Mouse (Mus musculus): ENCODE measurements around the gene Hoxa5. TPM values are rescaled to one million over a fixed set of nuclear protein-coding genes. Genes with fewer than 3 reads are reported as not detected.

Hoxa5 gene
- total RNA-seq, 2 experiments from 2014 or later, result 0.52 to 1.3 TPM

DNA sequence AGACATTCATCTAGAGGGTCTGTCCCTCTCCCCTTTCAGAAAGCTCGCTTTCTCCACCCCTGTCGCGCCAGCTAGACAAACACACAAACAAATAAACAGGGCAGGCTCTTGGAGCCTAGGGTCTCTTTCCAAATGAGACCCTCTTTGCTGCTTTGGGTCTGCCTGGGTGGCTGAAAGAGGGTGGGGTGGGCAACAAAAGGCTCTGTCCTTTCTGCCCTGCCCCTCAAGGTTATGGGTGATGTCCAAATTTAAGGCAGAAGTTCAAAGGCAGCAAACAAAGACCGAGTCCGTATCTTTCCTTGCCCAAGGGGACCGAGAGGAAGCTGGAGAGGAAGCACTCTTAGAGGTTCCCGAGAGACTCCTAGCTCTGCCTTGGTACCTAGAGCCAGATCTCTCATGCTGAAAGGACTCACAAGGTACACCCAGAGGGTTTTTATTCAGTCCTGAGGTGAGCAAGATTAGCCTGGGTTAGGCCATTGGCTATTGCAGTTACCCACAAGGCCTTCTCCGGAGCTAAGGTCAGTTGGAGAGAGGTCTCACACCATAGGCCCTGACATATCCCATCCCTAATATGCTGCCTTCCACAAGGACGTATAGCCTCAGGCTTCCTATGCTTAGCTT, 36.7 kb upstream of the Hoxa5 start:
- intact Hi-C loops (cut with DNase I), result no loop called here
- no peak for DNase-seq (ENCODE audit: low spot score)

DNA sequence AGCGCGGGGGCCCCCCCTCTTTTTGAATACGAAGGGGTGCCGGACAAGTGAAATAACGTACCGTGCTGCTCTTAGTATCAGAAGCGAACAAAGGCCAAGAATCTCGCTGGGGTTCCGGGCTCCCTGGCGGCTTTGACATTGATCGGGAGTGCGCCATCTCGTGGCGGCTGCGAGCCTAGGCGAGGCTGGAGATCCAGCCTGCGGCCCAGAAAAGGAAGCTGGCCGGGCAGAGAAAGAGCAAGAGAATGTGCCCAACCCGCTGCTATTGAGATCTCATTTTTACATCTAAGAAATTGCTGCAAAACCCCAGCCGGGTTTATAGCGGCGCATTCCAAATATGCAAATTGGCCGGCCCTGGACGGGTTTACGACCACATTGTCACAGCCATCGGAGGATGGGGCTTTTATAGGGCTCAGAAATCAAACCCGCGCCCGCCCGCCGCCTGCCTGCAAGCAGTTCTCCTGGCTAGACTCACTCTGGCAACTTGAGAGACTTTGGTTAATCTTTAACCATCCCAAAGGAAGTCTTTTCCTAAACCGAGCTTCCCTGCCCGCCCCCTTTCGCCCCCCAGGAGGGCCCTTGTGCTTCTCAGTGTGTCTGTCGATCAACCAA, 36.1 kb upstream of the Hoxa5 start, which contains the start of gene Hoxa10:
Gene Hoxa10, minus strand, starts transcription at position 466 of the 612 bp plus-strand sequence.
- intact Hi-C loops (cut with DNase I), result no loop called here
- DNase-seq (ENCODE audit: low spot score), result peak; percentile 40

DNA sequence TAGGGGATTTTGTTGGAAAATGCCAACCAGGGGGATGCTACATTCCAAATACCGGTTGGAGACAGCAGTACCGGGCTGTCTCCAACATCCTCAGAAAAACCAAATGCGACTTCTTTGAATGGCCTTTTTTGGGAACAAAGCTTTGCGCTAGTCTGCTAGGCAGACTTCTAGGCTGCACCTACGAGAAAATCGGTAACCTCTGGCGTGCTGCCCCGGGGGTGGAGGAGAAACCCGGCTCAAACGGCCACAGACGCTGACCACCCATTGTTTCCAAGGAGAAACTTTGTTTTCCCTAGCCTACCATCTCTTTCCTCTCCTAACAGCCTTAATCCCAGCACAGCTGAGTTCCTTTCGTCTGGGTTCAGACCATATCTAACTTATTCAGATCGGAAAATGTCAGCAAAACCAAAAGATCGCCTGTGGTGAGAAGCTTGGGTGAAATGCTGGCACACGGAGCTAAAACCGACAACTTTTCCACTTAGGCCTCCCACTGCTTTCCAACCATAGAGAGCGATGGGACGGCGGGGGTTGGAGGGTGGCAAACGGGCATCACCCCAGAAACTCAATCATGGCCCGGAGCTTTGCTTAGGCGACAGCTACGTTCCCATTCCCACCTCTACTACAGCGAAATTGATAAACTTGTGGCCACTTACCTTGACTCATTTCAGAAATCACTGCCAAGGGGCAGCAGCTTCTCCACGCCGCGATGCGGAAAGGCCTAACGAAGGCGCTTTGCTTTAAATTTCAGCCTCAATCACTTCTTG, 35.4 kb upstream of the Hoxa5 start:
- no peak for DNase-seq (ENCODE audit: low spot score)
- intact Hi-C loops (cut with DNase I), result no loop called here

DNA sequence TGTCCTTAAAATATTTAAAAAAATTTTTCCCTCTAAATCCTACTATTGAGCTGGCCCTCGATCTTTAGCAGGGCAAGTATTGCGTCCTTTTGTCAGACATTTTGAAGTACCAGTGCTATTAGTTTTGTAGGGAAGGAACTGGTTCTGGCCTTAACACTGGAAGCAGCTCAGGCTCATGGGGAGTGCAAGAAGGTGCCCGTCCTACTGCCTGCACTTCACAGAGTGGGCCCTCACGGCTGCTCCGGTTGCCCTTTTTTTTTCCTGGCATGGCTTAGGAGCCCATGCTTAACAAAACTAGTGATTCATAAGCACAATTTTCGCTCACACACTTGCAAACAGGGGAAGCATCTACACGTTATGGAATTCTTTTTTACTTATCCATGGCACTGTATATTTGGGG, 34.6 kb upstream of the Hoxa5 start:
- DNase-seq (ENCODE audit: low spot score), result no peak
- intact Hi-C loops (cut with DNase I), result no loop called here

DNA sequence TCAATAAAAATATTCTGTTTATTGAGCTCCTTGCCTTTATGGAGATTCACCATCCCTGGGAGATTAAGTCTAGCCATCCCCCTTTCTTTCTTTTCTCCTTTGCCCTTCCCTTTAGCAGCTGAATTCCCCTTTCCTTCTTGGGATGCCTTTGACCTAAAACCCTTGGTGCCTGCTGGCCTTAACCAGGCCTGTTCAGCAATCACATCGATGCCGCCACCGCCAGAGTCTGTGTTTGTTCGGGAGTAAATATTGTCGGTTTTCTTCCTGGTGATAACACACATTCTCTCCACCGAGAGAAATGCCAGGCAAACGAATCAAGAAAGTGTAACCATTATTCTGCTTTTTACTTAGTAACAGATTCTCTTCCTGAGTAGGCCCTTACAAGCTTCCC, 33.8 kb upstream of the Hoxa5 start:
- intact Hi-C loops (cut with DNase I), result no loop called here
- DNase-seq (ENCODE audit: low spot score), result no peak

DNA sequence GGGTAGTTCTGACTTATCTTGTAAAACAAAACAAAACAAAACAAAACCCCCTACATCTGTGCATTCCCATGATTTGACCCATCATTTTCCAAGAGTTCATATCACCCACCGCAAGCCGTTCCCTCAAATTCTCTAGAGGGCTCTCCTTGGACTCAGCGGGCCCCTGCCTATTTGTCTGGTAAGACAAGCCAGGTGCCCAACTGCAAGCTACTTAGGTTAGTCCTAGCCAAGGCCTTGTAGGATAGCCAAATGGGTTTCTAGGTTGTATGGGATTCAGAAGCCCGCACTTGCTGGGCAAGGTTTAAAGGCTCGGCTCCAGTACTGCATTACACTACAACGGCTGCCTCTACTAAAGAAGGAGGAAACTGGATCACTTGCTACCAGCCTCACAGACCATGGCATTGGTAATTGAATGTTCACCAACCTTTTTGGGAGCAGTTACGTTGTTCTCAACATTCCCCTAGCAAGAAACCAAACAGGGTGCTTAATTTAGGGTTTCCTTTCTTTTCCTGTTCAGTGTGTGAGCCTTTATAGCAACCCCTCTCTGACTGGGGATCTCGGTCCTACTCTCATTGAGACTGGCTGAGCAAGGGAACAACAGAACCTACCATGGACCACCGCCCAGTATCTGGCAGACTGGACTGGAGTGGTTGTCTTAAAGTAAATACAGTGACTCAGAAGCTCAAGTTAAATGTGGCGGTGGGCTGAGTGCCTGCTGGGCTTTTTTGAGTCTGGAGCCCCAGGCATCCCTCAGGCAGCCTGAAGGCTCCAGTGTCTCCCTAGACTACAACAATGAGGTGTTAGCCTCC, 33.2 kb upstream of the Hoxa5 start:
- intact Hi-C loops (cut with DNase I), result no loop called here
- no peak for DNase-seq (ENCODE audit: low spot score)

DNA sequence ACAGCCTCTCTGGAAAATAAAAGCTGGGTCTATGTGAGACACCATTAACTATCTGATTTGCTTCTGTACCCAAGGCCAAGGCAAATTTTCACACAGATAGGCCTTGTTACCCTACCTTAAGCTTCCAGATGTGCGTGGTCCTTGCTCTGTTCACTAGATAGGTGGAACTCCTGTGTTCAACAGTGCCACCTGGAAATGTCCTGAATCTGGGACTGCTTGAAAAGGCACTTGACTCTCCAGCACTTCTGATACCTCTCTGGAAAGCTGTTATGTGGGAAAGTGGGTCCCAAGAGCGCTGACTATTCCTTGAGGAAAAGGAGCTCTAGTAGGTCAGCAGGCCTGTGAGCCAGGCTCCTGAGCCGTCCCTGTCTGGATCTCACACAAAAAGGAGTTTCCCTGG, 32.4 kb upstream of the Hoxa5 start:
- intact Hi-C loops (cut with DNase I), result no loop called here
- DNase-seq (ENCODE audit: low spot score), result no peak

DNA sequence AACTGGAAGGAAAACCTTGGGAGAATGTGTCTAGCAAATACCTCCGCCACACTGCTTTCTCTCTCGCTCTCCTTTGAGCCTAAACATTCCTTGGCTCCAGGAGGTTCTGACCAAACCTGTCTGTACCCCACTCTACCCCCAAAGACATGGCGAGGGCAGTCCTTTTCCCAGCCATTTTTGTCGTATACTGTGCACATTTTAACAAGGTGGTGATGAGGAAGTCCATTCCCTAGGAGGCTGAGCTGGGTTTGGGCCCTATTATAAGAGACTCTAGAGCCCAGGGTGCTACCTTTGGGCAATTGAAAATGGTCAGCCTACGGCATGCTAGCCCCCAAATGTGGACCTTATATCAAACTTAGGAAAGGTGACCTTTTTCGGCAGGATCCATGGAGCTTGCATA, 31.5 kb upstream of the Hoxa5 start:
- no peak for DNase-seq (ENCODE audit: low spot score)

DNA sequence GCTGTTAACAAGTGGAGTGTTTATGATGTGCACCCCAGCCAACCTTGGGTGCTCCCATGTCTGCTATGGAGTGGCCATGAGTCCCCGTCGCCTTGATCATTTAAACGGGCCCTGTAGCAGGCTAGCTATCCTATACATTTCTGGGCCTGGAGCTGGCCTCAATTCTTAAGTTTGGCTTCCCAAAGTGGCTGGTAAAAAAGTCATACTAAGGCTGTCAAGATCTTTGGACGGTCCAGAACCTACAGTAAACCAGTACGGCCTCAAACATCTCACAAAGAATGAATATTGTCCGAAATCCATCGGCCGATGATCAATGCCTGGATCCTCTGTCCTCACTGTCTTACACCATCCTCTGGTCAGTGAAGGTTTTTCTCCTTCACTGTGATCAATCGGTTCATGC, 30.9 kb upstream of the Hoxa5 start:
- no peak for DNase-seq (ENCODE audit: low spot score)
- intact Hi-C loops (cut with DNase I), result no loop called here

More for the DNA sequence above, 31.5 kb upstream of the Hoxa5 start:
- intact Hi-C loops (cut with DNase I), result no loop called here

DNA sequence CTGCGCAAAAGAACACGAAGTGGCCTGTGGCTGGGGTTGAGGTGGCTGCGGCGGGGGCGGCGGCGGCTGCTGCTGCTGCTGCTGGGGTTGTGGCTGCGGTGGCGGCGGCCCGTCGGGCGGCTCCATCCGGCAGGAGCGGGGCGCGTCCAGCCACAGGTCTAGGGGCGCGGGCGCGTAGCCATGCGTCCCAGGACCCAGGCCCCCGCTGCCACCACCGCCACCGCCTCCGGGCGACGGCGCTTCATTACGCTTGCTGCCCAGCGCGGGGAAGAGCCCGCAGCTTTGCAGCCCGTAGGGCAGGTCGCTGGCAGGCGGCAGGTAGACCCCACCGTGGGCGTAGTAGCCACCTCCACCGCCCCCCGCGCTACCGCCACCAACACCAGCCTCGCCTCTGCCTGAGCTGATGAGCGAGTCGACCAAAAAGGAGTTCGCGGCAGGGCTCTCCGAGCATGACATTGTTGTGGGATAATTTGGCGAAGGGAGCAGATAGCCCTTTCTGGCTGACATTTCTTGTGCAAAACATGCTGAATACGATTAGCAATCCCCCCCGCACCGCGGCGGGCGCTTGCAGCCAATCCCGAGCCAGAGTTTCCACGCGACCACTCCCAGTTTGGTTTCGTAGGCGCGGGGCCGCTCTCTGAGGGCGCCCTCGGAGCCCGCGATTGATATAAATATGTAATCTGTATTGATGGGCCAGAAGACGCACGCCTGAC, 30.2 kb upstream of the Hoxa5 start:
- no peak for DNase-seq (ENCODE audit: low spot score)
- intact Hi-C loops (cut with DNase I), result no loop called here

DNA sequence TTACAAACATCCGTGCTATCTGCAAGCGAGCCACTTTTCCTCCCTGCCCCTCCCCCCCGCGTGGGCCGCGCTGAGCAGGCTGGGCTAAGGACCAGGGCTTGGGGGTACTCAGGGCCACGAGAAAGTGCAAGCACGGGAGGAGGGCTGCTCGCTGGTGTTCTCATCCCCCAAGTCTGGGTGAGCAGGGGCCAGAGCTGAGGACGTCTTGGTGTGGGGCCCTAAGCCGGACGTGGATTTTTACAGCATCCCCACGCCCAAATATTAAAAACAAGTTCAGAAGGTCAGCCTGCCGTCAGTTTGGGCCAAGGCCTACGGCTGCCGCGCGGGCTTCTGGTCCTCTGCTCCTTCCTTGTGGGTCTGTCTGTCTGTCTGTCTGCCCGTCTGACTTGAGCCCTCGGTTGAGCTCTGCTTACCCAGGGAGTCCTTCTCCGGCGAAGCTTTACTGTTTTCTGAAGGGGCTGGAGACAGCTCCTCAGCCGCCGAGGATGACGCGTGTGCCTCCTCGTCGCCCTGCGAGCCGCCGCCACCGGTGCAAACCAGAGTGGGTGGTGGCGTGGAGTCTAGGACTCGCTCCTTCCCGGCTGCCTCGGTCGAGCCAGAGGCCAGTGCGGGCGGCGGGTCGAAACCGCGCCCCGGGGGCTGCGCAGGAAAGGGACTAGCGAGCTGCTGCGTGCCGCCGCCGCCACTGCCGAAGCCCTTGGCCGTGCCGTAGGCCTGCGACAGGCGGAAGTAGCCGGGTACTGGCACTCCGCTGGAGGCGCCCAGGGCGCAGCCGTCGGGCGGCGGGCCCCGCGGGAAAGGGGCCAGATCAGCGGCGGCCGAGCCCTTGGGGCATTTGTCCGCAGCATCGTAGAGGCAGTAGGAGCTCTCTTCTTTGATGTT, 29.4 kb upstream of the Hoxa5 start:
- intact Hi-C loops (cut with DNase I), result no loop called here

DNA sequence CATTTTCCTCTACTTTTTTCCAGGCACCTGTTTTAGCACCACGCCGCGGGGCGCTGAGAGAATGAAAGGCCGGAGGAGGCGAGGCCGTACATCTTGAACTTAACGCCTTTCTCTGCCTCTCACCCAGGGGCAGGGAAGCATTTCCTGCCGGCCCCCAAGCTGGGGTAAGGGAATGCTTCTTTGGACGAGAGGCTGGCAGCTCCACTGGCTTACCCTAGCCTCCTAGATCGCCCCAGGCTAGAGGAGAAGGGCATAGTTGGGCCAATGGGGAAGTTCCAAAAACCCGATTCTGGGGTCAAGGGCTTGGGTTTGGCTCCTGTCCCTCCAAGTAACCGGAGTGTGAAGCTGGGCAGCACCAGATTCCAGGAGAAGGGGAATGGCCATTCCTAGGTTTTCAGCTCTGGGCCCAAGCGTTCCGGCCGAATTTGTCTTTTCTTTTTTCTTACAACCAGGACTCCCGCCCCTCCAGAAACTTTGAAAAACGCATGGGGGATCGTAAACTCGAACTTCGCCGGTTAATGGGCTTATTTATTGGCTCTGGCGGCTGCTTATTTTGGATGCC, 28.7 kb upstream of the Hoxa5 start:
- intact Hi-C loops (cut with DNase I), result no loop called here
- no peak for DNase-seq (ENCODE audit: low spot score)

More for the DNA sequence above, 29.4 kb upstream of the Hoxa5 start:
- DNase-seq (ENCODE audit: low spot score), result no peak

DNA sequence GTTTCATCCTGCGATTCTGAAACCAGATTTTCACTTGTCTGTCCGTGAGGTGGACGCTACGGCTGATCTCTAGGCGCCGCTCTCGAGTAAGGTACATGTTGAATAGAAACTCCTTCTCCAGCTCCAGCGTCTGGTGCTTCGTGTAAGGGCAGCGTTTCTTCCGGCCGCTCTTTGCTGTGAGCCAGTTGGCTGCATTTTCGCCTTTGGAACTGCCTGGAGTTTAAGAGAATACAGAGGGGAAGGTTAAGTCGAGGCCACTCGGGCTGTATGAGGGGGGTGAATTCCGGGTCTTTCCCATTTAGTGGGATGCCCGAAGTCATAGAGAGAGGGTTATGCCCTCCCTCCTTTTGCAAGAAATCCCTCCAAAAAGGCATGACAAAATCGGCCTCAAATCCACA, 28.2 kb upstream of the Hoxa5 start:
- intact Hi-C loops (cut with DNase I), result no loop called here
- no peak for DNase-seq (ENCODE audit: low spot score)

DNA sequence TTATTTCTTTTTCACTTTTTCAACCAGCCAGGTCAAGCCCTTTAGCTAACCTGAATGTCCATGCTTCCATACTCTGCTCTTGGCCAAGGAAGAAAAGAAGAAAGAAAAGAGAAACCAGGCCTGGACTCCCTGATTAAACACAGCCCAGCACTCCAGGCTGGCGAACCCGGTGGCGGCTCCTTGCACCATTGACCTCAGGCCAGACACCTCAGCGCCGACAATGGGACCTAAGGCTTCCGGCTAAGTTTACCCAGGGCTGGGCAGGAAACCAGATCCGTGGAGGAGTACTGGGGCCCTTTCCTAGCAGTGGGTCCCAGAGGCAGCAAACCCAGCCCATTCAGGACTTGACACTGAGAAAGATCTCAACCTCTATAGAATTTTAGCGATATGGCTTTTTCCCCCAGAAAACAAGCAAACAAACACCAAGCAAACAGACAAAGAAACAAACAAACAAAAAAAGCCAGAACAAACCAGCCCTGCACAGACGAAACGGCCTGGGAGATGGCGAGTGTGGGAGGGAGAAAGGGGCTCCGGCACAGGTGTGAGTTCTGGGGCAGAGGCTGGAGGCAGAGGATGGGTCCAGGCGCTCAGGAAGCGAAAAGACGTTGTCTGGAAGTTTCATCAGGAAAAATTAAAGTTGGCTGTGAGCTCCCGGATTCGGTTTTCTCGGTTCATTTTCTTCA, 27.6 kb upstream of the Hoxa5 start:
- intact Hi-C loops (cut with DNase I), result no loop called here

DNA sequence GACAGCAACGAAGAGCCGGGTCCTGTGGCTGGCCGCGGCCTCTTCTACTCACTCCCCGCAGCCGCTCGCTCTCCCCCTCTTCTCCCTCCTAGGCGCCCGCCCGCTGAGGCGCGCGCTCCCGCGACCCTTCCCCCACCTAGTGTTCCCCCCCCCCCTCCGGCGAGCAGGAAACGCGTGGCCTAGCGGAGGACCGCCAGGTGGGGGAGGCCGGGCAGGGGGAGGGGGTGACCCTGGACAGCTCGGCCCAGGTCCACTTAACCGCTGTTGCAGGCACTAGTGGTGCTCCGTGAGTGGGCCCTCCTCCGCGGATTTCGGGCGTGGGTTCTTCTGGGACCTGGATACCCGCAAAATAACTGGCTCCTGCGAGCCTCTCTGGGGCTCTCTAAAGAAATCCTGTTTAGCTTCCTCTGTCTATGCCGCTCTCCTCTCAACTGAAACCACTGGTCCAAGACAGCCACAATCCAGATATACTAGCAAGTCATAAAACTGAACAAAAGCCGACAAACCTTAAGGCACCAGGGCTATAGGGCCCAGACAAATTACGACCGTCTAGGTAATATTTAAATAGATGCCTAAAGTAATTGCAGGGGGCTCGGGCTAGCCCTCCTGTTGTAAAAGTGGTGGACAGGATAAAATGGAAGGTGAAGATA, 26.3 kb upstream of the Hoxa5 start, which contains the start of gene Hoxa9:
Gene Hoxa9, minus strand, starts transcription at position 574 of the 650 bp plus-strand sequence.
- no peak for DNase-seq (ENCODE audit: low spot score)
- intact Hi-C loops (cut with DNase I), result no loop called here

More for the DNA sequence above, 27.6 kb upstream of the Hoxa5 start:
- DNase-seq (ENCODE audit: low spot score), result no peak

DNA sequence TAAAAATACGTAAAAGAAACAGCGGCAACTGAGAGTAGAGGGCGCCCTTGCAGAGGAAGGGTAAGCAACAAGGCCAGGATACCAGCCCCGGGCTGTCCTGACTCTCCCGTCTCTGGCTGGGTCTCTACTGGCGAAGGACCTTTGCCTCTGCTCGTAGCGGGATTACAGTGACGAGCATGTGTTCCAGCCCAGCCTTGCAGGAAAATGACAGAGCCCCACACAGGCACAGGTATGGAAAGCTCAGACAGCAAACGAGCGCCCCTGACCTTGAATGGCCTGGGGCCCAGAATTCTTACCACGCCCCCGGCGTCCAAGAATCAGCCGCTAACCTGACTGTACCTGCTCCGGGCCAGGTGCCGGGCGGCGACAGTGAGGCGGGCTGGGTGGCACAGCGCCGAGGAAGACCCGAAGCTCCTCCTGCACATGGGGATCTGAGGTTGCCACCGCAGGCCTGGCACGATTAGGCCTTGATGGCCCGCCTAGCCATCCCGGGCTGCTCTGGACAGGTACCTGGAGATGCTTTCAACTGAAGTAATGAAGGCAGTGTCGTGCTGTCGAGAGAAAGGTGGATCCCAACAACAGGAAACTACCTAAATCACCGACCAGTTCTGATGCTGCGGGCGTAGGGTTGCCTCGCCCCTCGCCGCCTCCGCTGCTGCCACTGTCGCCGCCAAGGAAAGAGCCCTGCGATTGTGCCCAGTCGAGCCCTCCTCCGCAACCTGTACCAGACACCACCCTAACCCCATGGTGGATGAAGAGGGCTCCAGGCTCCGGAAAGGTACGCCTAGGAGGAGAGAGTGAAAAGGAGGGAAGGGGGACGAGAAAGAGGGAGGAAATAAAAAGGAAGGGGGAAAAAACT, 25.4 kb upstream of the Hoxa5 start:
- intact Hi-C loops (cut with DNase I), result loop anchor here (10.0 kb wide), 1 partner anchor 845 kb away; no protein-coding TSS in a partner anchor
- DNase-seq (ENCODE audit: low spot score), result no peak

Data from heart, postnatal 25 days (tissue).